Mouse (Mus musculus): ENCODE data around the gene Pex7.

DNA sequence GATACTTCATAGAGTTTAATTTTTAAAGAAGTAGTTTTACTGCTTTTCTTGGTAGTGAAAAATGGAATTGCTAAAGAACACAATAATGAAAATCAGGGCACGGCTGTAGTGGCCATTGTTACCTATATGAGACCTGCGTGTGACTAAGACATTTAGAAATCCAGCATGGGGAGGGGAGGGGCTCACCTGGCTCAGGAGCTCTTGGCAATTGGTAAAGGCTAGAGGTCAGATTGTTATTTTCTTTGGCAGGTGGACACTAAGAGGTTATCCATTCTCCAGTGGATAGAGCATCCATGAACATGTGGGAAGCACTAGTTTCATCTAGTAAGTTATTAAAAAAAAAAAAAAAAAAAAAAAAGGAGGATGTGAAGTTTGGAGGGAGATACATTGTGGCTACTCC, 16.8 kb upstream of the Pex7 start:
- TF ChIP-seq EP300 (IDR thresholded peaks at IDR 0.05; ENCODE audit: low read depth) (no peak), CTCF (IDR thresholded peaks at IDR 0.05; ENCODE audit: low read depth) (no peak)
